Mouse (Mus musculus) lung, postnatal 14 days (tissue): Measurements from ENCODE around the gene Igsf11.

Experiments used
- DNase-seq: peaks from one replicate; pipeline ENCODE4 v3.0.0; 2021

The Igsf11 gene

GRCm38 (mm10) chr16:38892371-38892770, at the start of gene Igsf11:
Igsf11 (plus strand) TSS chr16:38892671.
- no peak for DNase-seq

- DNase-seq = peak; percentile 18
These were observed 34.2 kb upstream of the Igsf11 start for GRCm38 (mm10) chr16:38858120-38858749.

GRCm38 (mm10) chr16:38860548-38860947, 31.9 kb upstream of the Igsf11 start:
- no peak for DNase-seq

- no peak for DNase-seq
These were observed 28.1 kb upstream of the Igsf11 start for GRCm38 (mm10) chr16:38864358-38864757.

GRCm38 (mm10) chr16:38873231-38873630, 19.2 kb upstream of the Igsf11 start:
- no peak for DNase-seq

GRCm38 (mm10) chr16:38874481-38874880, 18.0 kb upstream of the Igsf11 start:
- DNase-seq = no peak

- no peak for DNase-seq
These were observed 6.5 kb downstream of the Igsf11 start for GRCm38 (mm10) chr16:38898816-38899425.

- DNase-seq = no peak
These were observed 7.6 kb downstream of the Igsf11 start for GRCm38 (mm10) chr16:38900024-38900423.

- peak; percentile 93 for DNase-seq
These were observed 9.8 kb downstream of the Igsf11 start for GRCm38 (mm10) chr16:38902111-38902778.

GRCm38 (mm10) chr16:38903020-38903419, 10.5 kb downstream of the Igsf11 start:
- DNase-seq = no peak

GRCm38 (mm10) chr16:38904202-38904601, 11.7 kb downstream of the Igsf11 start:
- DNase-seq = no peak

GRCm38 (mm10) chr16:38905911-38906310, 13.4 kb downstream of the Igsf11 start:
- no peak for DNase-seq

GRCm38 (mm10) chr16:38908304-38908703, 15.8 kb downstream of the Igsf11 start:
- no peak for DNase-seq

GRCm38 (mm10) chr16:38909506-38909905, 17.0 kb downstream of the Igsf11 start:
- no peak for DNase-seq

GRCm38 (mm10) chr16:38910088-38910487, 17.6 kb downstream of the Igsf11 start:
- no peak for DNase-seq

- no peak for DNase-seq
These were observed 23.0 kb downstream of the Igsf11 start for GRCm38 (mm10) chr16:38915451-38915850.

GRCm38 (mm10) chr16:38916053-38916786, 23.7 kb downstream of the Igsf11 start:
- no peak for DNase-seq

- no peak for DNase-seq
These were observed 24.4 kb downstream of the Igsf11 start for GRCm38 (mm10) chr16:38916885-38917284.

GRCm38 (mm10) chr16:38918121-38918520, 25.6 kb downstream of the Igsf11 start:
- DNase-seq = no peak

- DNase-seq = no peak
These were observed 28.0 kb downstream of the Igsf11 start for GRCm38 (mm10) chr16:38920488-38920887.

GRCm38 (mm10) chr16:38924940-38925339, 32.5 kb downstream of the Igsf11 start:
- no peak for DNase-seq

- no peak for DNase-seq
These were observed 36.3 kb downstream of the Igsf11 start for GRCm38 (mm10) chr16:38928760-38929159.

GRCm38 (mm10) chr16:38931519-38931918, 39.0 kb downstream of the Igsf11 start:
- no peak for DNase-seq

GRCm38 (mm10) chr16:38940805-38941204, 48.3 kb downstream of the Igsf11 start:
- DNase-seq = no peak
